Mouse (Mus musculus): ENCODE measurements around the gene Gtf2h4. TPM values are rescaled to one million over a fixed set of nuclear protein-coding genes. Genes with fewer than 3 reads are reported as not detected.

Gene Gtf2h4
- polyA plus RNA-seq, 1 experiment from 2014 or later = 50.7 TPM

- H3K4me1 ChIP-seq (ENCODE audit: control insufficient read depth, insufficient read depth, low read length) = no peaks in the 10 kb centered on the region
- no peak overlapping the region for H3K4me3 ChIP-seq (ENCODE audit: low read length)
- H3K9me3 ChIP-seq (ENCODE audit: control insufficient read depth, low read length) = no peaks in the 10 kb centered on the region
- peak overlapping the region; percentile 58; the same call in 1 of the 2 replicates for H3K4me2 ChIP-seq (replicated peaks; ENCODE audit: low read depth, low read length)
- H3K27me3 ChIP-seq (ENCODE audit: control insufficient read depth, insufficient read depth, low read length) = no peaks in the 10 kb centered on the region
- no peak for ATAC-seq (ENCODE audit: low FRiP score, low TSS enrichment)
- H3K27ac ChIP-seq (ENCODE audit: low read depth, low read length) = no peak overlapping the region
- no peaks in the 10 kb centered on the region for H3K36me3 ChIP-seq (ENCODE audit: control insufficient read depth, insufficient read depth, low read length)
- WGBS = 43% methylated on average over 5 of the region's 5 CpGs
- H3K9ac ChIP-seq (ENCODE audit: low read depth, low read length) = no peak overlapping the region
Observed at GRCm38 (mm10) chr17:35636363-35636762, 37.2 kb downstream of the Gtf2h4 start.

DNA sequence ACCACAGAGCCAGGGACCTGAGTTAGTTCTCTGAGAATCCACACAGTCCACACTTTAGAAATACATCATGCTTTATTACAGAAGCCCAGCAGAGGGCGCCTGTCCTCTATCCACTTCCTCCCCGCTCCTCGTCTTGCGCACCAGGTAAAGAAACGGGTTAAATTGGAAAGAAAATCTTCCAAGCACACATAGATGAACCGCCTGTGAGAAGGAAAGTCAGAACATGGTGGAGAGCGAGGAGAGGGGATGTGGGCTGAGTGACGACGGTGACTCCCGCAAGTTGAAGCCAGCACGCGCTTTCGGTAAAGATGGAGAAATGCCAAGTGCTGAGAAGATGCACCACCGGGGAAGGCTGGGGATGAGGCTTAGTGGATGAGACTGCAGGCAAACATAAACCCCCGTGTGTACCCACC is 37.8 kb downstream of the Gtf2h4 start:
- peak; percentile 58 for ATAC-seq (ENCODE audit: low FRiP score, low TSS enrichment)
- H3K9ac ChIP-seq (ENCODE audit: low read depth, low read length) = peak overlapping the region; percentile 37; the same call in 1 of the 2 replicates
- peak overlapping the region; percentile 37 for H3K4me3 ChIP-seq (ENCODE audit: low read length)
- no peaks in the 10 kb centered on the region for H3K36me3 ChIP-seq (ENCODE audit: control insufficient read depth, insufficient read depth, low read length)
- no peaks in the 10 kb centered on the region for H3K27me3 ChIP-seq (ENCODE audit: control insufficient read depth, insufficient read depth, low read length)
- H3K4me2 ChIP-seq (replicated peaks; ENCODE audit: low read depth, low read length) = peak overlapping the region; percentile 58
- no peak overlapping the region for H3K27ac ChIP-seq (ENCODE audit: low read depth, low read length)
- H3K9me3 ChIP-seq (ENCODE audit: control insufficient read depth, low read length) = no peaks in the 10 kb centered on the region
- 1% methylated on average over 15 of the region's 15 CpGs for WGBS
- H3K4me1 ChIP-seq (ENCODE audit: control insufficient read depth, insufficient read depth, low read length) = no peaks in the 10 kb centered on the region

DNA sequence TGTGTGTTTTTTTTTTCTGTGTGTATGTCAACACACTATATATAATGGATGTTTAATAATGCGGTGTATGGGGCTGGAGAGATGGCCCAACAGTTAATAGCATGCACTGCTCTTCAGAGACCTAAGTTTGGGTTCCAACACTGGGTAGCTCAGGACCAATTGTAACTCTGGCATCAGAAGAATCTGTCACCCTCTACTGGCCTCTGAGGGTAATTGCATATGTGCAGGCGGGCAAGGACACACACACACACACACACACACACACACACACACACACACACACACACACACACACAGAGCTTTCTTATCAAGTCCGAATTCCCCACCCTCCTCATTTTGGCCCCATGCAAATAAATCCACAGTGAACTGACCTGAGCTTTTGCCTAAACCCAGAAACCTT is 38.3 kb downstream of the Gtf2h4 start:
- 79% methylated on average over 3 of the region's 3 CpGs for WGBS
- H3K4me2 ChIP-seq (replicated peaks; ENCODE audit: low read depth, low read length) = no peak overlapping the region
- no peak overlapping the region for H3K9ac ChIP-seq (ENCODE audit: low read depth, low read length)
- no peaks in the 10 kb centered on the region for H3K4me1 ChIP-seq (ENCODE audit: control insufficient read depth, insufficient read depth, low read length)
- no peak overlapping the region for H3K4me3 ChIP-seq (ENCODE audit: low read length)
- H3K36me3 ChIP-seq (ENCODE audit: control insufficient read depth, insufficient read depth, low read length) = no peaks in the 10 kb centered on the region
- no peak overlapping the region for H3K27ac ChIP-seq (ENCODE audit: low read depth, low read length)
- no peaks in the 10 kb centered on the region for H3K27me3 ChIP-seq (ENCODE audit: control insufficient read depth, insufficient read depth, low read length)
- H3K9me3 ChIP-seq (ENCODE audit: control insufficient read depth, low read length) = no peaks in the 10 kb centered on the region
- no peak for ATAC-seq (ENCODE audit: low FRiP score, low TSS enrichment)

DNA sequence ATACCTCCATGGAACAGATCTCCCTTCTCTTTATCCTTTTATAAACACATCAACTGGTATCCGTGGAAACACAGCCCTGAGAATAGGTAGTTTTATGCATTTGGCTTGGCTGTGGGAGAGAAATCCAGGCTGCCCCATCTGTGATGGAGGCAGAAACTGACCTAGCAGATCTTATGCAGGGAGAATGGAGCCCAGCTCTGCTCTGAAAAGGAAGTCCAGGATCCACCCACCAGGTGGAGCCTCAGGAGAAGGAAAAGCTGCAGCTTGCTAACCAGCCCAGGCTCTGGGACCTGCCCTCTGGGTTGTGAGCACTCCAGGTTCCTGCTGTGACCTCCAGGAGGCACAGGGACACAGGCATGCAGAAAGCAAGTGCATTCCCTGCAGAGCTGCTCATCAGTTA is 39.5 kb downstream of the Gtf2h4 start:
- Histone ChIP-seq H3K4me3 (ENCODE audit: low read length) (no peak overlapping the region), H3K27ac (ENCODE audit: low read depth, low read length) (no peak overlapping the region)

GRCm38 (mm10) chr17:35626537-35626936 is 47.0 kb downstream of the Gtf2h4 start, which contains the start of gene Gm9573:
Gene Gm9573 (minus strand): TSS chr17:35626637.
- no peak within 1 kb of the TSS for H3K4me3 ChIP-seq (ENCODE audit: low read length)
- 89% methylated on average over 7 of the region's 7 CpGs for WGBS
- H3K4me1 ChIP-seq (ENCODE audit: control insufficient read depth, insufficient read depth, low read length) = no peaks in the 10 kb centered on the region
- no peak within 1 kb of the TSS for H3K4me2 ChIP-seq (replicated peaks; ENCODE audit: low read depth, low read length)
- H3K9me3 ChIP-seq (ENCODE audit: control insufficient read depth, low read length) = no peaks in the 10 kb centered on the region
- ATAC-seq (ENCODE audit: low FRiP score, low TSS enrichment) = no peak
- no peak within 1 kb of the TSS for H3K9ac ChIP-seq (ENCODE audit: low read depth, low read length)
- H3K36me3 ChIP-seq (ENCODE audit: control insufficient read depth, insufficient read depth, low read length) = no peaks in the 10 kb centered on the region
- H3K27ac ChIP-seq (ENCODE audit: low read depth, low read length) = no peak within 1 kb of the TSS
- H3K27me3 ChIP-seq (ENCODE audit: control insufficient read depth, insufficient read depth, low read length) = no peaks in the 10 kb centered on the region

More for the DNA sequence above, 39.5 kb downstream of the Gtf2h4 start:
- no peaks in the 10 kb centered on the region for H3K9me3 ChIP-seq (ENCODE audit: control insufficient read depth, low read length)
- H3K27me3 ChIP-seq (ENCODE audit: control insufficient read depth, insufficient read depth, low read length) = no peaks in the 10 kb centered on the region
- WGBS = 44% methylated on average over 1 of the region's 1 CpGs
- ATAC-seq (ENCODE audit: low FRiP score, low TSS enrichment) = no peak
- no peak overlapping the region for H3K9ac ChIP-seq (ENCODE audit: low read depth, low read length)
- no peaks in the 10 kb centered on the region for H3K4me1 ChIP-seq (ENCODE audit: control insufficient read depth, insufficient read depth, low read length)
- no peaks in the 10 kb centered on the region for H3K36me3 ChIP-seq (ENCODE audit: control insufficient read depth, insufficient read depth, low read length)
- H3K4me2 ChIP-seq (replicated peaks; ENCODE audit: low read depth, low read length) = no peak overlapping the region

Other genes starting within 250 kb of the Gtf2h4 start
- 2.2 and 2.8 TPM in 2 replicates for gene H2-Q6, start 248.9 kb downstream of the Gtf2h4 start, polyA plus RNA-seq (2014; fragmentation: Nextera tagmentation; extraction: Ambion mirVana)
- gene H2-Q7, start 234.6 kb downstream of the Gtf2h4 start, polyA plus RNA-seq (2014; fragmentation: Nextera tagmentation; extraction: Ambion mirVana) = 11.6 and 15.4 TPM in 2 replicates
- 0.26 and 0.39 TPM in 2 replicates for gene H2-Q10, start 203.7 kb downstream of the Gtf2h4 start, polyA plus RNA-seq (2014; fragmentation: Nextera tagmentation; extraction: Ambion mirVana)
- not detected in 2 replicates for gene Pou5f1, start 167.7 kb downstream of the Gtf2h4 start, polyA plus RNA-seq (2014; fragmentation: Nextera tagmentation; extraction: Ambion mirVana)
- gene Tcf19, start 156.9 kb downstream of the Gtf2h4 start, polyA plus RNA-seq (2014; fragmentation: Nextera tagmentation; extraction: Ambion mirVana) = 67.8 and 68.1 TPM in 2 replicates
- 10.3 and 19.1 TPM in 2 replicates for gene Cchcr1, start 156.6 kb downstream of the Gtf2h4 start, polyA plus RNA-seq (2014; fragmentation: Nextera tagmentation; extraction: Ambion mirVana)
- gene Psors1c2, start 140.5 kb downstream of the Gtf2h4 start, polyA plus RNA-seq (2014; fragmentation: Nextera tagmentation; extraction: Ambion mirVana) = 0.79 and 0.80 TPM in 2 replicates
- not detected in 2 replicates for gene Cdsn, start 121.6 kb downstream of the Gtf2h4 start, polyA plus RNA-seq (2014; fragmentation: Nextera tagmentation; extraction: Ambion mirVana)
- not detected in 2 replicates for gene 2300002M23Rik, start 106.3 kb downstream of the Gtf2h4 start, polyA plus RNA-seq (2014; fragmentation: Nextera tagmentation; extraction: Ambion mirVana)
- gene Sfta2, start 72.2 kb downstream of the Gtf2h4 start, polyA plus RNA-seq (2014; fragmentation: Nextera tagmentation; extraction: Ambion mirVana) = 3.3 and 4.2 TPM in 2 replicates
- not detected in 2 replicates for gene Gm9573, start 47.1 kb downstream of the Gtf2h4 start, polyA plus RNA-seq (2014; fragmentation: Nextera tagmentation; extraction: Ambion mirVana)
- 0.15 and 0.24 TPM in 2 replicates for gene Mucl3, start 30.0 kb downstream of the Gtf2h4 start, polyA plus RNA-seq (2014; fragmentation: Nextera tagmentation; extraction: Ambion mirVana)
- 9.5 and 16.8 TPM in 2 replicates for gene Vars2, start 6.1 kb downstream of the Gtf2h4 start, polyA plus RNA-seq (2014; fragmentation: Nextera tagmentation; extraction: Ambion mirVana)
- 34.6 and 52.0 TPM in 2 replicates for gene Ddr1, start 30.9 kb upstream of the Gtf2h4 start, polyA plus RNA-seq (2014; fragmentation: Nextera tagmentation; extraction: Ambion mirVana)
- 6.8 and 7.7 TPM in 2 replicates for gene Ier3, start 147.9 kb upstream of the Gtf2h4 start, polyA plus RNA-seq (2014; fragmentation: Nextera tagmentation; extraction: Ambion mirVana)
- gene Flot1, start 149.5 kb upstream of the Gtf2h4 start, polyA plus RNA-seq (2014; fragmentation: Nextera tagmentation; extraction: Ambion mirVana) = 35.9 and 36.1 TPM in 2 replicates
- 1,061 and 1,103 TPM in 2 replicates for gene Tubb5, start 164.6 kb upstream of the Gtf2h4 start, polyA plus RNA-seq (2014; fragmentation: Nextera tagmentation; extraction: Ambion mirVana)
- gene Mdc1, start 167.8 kb upstream of the Gtf2h4 start, polyA plus RNA-seq (2014; fragmentation: Nextera tagmentation; extraction: Ambion mirVana) = 13.1 and 16.5 TPM in 2 replicates
- gene Nrm, start 187.6 kb upstream of the Gtf2h4 start, polyA plus RNA-seq (2014; fragmentation: Nextera tagmentation; extraction: Ambion mirVana) = 53.2 and 65.2 TPM in 2 replicates
- 19.1 and 21.1 TPM in 2 replicates for gene Ppp1r18, start 191.9 kb upstream of the Gtf2h4 start, polyA plus RNA-seq (2014; fragmentation: Nextera tagmentation; extraction: Ambion mirVana)
- gene Dhx16, start 206.1 kb upstream of the Gtf2h4 start, polyA plus RNA-seq (2014; fragmentation: Nextera tagmentation; extraction: Ambion mirVana) = 37.8 and 50.0 TPM in 2 replicates
- gene 2310061I04Rik, start 223.7 kb upstream of the Gtf2h4 start, polyA plus RNA-seq (2014; fragmentation: Nextera tagmentation; extraction: Ambion mirVana) = 36.2 and 41.5 TPM in 2 replicates
- gene Atat1, start 236.3 kb upstream of the Gtf2h4 start, polyA plus RNA-seq (2014; fragmentation: Nextera tagmentation; extraction: Ambion mirVana) = 76.5 and 92.2 TPM in 2 replicates
- gene Mrps18b, start 242.7 kb upstream of the Gtf2h4 start, polyA plus RNA-seq (2014; fragmentation: Nextera tagmentation; extraction: Ambion mirVana) = 79.0 and 101 TPM in 2 replicates
- 30.6 and 44.7 TPM in 2 replicates for gene Ppp1r10, start 242.7 kb upstream of the Gtf2h4 start, polyA plus RNA-seq (2014; fragmentation: Nextera tagmentation; extraction: Ambion mirVana)